Mouse (Mus musculus): ENCODE measurements around the gene Slc25a28. TPM values are rescaled to one million over a fixed set of nuclear protein-coding genes. Genes with fewer than 3 reads are reported as not detected.

Slc25a28 gene
- polyA plus RNA-seq (2015; fragmentation: Nextera tagmentation; extraction: Ambion mirVana) = 14.0 and 15.1 TPM in 2 replicates

DNA sequence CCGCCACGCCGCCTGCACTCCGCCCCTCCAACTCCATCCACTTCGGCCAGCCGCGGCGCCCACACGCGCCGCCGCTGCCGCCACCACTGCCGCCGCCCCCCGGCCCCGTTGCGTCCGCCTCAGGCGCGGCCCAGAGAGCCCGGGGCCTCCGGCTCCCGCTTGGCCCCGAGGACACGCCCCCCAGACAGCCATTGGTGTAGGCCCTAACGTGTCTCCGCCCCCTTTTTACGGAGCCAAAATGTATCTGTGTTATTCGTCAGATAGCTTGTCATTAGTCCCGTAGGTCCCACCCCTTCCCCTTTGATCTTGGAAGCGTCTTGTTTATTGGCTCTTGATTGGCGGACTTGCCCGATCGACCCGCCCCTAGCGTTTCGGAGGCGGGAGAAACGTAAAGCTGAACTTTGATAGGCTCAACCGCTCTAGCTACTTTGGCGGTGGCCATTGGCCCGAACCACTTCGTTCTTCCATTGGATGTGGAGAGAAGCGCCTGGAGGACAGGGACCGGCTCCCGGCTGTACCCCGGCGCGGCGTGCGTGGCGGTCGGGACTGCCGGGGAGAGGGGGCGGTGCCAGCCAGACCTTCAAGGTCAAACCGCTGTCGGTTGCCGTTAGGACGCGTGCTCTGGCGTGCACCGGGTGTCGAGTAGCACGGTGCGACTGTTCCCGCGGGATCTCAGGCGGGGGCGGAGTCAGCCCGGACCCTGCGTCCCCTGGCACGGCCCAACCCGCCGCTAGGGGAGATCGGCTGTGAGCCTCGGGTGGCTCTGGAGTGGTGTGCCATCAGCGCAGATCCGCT lies at the start of gene Slc25a28:
Gene Slc25a28 (minus strand): TSS at position 152 of the 795 bp plus-strand sequence.
- WGBS = under 1% methylated on average over 69 of the region's 79 CpGs
- Histone ChIP-seq H3K4me2 (peak within 1 kb of the TSS; percentile 85), H3K27me3 (0 out of 2 replicates have a peak, but pooled peaks cover 3% of the 10 kb centered on the region), H3K27ac (peak within 1 kb of the TSS; percentile 96), H3K4me1 (replicated peaks) (peaks cover 29% of the 10 kb centered on the region), H3K36me3 (no peaks in the 10 kb centered on the region), H3K9me3 (no peaks in the 10 kb centered on the region), H3K9ac (peak within 1 kb of the TSS; percentile 93), H3K4me3 (peak within 1 kb of the TSS; percentile 94)
- ATAC-seq (ENCODE audit: low FRiP score) = peak; percentile 98

- H3K9ac ChIP-seq = no peak overlapping the region
- no peak overlapping the region for H3K4me3 ChIP-seq
- H3K27ac ChIP-seq = no peak overlapping the region
- H3K27me3 ChIP-seq = no peaks in the 10 kb centered on the region
- H3K9me3 ChIP-seq = no peaks in the 10 kb centered on the region
- no peak for ATAC-seq (ENCODE audit: low FRiP score)
- H3K36me3 ChIP-seq = peaks cover 88% of the 10 kb centered on the region
- WGBS = 94% methylated on average over 20 of the region's 20 CpGs
- no peaks in the 10 kb centered on the region for H3K4me1 ChIP-seq (replicated peaks)
- no peak overlapping the region for H3K4me2 ChIP-seq
Observed at GRCm38 (mm10) chr19:43724194-43724593, 49.5 kb upstream of the Slc25a28 start.

GRCm38 (mm10) chr19:43723501-43723900 lies 48.8 kb upstream of the Slc25a28 start:
- no peak for ATAC-seq (ENCODE audit: low FRiP score)
- no peak overlapping the region for H3K27ac ChIP-seq
- H3K4me3 ChIP-seq = no peak overlapping the region
- no peaks in the 10 kb centered on the region for H3K9me3 ChIP-seq
- H3K4me2 ChIP-seq = no peak overlapping the region
- H3K4me1 ChIP-seq (replicated peaks) = no peaks in the 10 kb centered on the region
- 81% methylated on average over 9 of the region's 10 CpGs for WGBS
- H3K27me3 ChIP-seq = no peaks in the 10 kb centered on the region
- peaks cover 89% of the 10 kb centered on the region for H3K36me3 ChIP-seq
- no peak overlapping the region for H3K9ac ChIP-seq

DNA sequence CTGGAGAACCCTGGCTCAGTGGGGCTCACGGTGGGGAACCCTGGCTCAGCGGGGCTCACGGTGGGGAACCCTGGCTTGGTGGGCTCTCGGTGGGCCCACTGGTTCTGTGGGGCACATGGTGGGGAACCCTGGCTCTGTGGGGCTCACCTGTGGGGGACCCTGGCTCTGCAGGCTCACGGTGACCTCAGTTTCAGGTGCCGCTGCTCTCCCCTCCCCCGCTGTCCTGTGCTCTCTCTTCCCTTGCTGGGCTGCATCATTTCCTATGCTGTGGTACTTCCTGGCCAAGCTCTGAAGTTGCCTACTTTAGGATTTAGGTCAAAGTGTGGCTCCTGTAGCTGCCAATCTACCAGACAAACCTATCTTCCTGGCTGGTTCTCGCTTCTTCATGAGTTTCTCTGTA lies 48.2 kb upstream of the Slc25a28 start:
- Histone ChIP-seq H3K27me3 (no peaks in the 10 kb centered on the region), H3K4me2 (no peak overlapping the region), H3K9me3 (no peaks in the 10 kb centered on the region), H3K27ac (no peak overlapping the region), H3K9ac (no peak overlapping the region), H3K4me3 (no peak overlapping the region), H3K36me3 (peaks cover 89% of the 10 kb centered on the region), H3K4me1 (replicated peaks) (no peaks in the 10 kb centered on the region)
- ATAC-seq (ENCODE audit: low FRiP score) = no peak
- WGBS = 82% methylated on average over 8 of the region's 8 CpGs

- no peak overlapping the region for H3K4me2 ChIP-seq
- no peak overlapping the region for H3K9ac ChIP-seq
- no peak for ATAC-seq (ENCODE audit: low FRiP score)
- H3K9me3 ChIP-seq = no peaks in the 10 kb centered on the region
- H3K4me3 ChIP-seq = no peak overlapping the region
- WGBS = 97% methylated on average over 11 of the region's 11 CpGs
- peaks cover 82% of the 10 kb centered on the region for H3K36me3 ChIP-seq
- no peaks in the 10 kb centered on the region for H3K27me3 ChIP-seq
- no peaks in the 10 kb centered on the region for H3K4me1 ChIP-seq (replicated peaks)
- no peak overlapping the region for H3K27ac ChIP-seq
Observed at GRCm38 (mm10) chr19:43720061-43720460, 45.4 kb upstream of the Slc25a28 start.

GRCm38 (mm10) chr19:43711971-43712370 lies 37.3 kb upstream of the Slc25a28 start:
- Histone ChIP-seq H3K27me3 (no peaks in the 10 kb centered on the region), H3K4me3 (no peak overlapping the region), H3K4me1 (replicated peaks) (peaks cover 6% of the 10 kb centered on the region), H3K27ac (no peak overlapping the region), H3K36me3 (peaks cover 51% of the 10 kb centered on the region), H3K9me3 (no peaks in the 10 kb centered on the region), H3K9ac (no peak overlapping the region), H3K4me2 (no peak overlapping the region)
- WGBS = 83% methylated on average over 5 of the region's 5 CpGs
- no peak for ATAC-seq (ENCODE audit: low FRiP score)

DNA sequence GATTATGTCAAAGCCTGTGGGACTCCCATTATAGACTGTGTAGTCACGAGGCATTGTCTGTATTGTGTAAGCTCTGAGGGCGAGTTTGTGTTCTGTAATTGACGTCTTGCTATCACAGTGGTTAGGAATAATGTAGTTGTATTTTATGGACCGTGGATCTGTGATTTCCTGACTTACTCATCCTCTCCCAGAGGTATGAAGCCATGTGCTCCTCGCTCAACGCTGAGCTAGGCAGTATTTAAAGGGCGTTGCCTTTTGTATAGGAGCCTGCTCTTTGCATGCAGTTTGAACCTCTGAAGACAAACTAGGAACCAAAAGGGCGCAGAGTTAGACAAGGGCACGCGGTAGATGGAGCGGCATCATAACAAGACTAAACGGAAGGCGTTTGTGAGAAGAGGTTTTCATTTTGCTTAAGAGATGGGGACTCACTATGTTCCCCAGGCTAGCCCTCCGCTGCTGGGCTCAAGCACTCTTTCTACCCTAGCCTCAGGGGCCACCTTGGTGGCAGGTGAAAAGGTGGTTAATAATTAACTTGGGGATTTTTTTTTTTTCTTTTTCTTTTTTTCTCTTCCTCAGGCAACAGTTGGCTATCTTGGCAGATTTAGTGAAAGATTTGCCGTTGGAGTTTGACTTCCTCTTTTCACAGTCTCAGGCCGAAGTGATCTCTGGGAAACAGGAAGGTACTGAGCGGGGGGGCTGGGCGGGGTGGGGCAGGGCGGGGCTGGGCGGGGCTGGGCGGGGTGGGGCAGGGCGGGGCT lies 36.7 kb upstream of the Slc25a28 start:
- Histone ChIP-seq H3K36me3 (peaks cover 52% of the 10 kb centered on the region), H3K27me3 (no peaks in the 10 kb centered on the region), H3K27ac (no peak overlapping the region), H3K4me2 (no peak overlapping the region), H3K4me3 (no peak overlapping the region), H3K9me3 (no peaks in the 10 kb centered on the region), H3K4me1 (replicated peaks) (peaks cover 6% of the 10 kb centered on the region), H3K9ac (no peak overlapping the region)
- 59% methylated on average over 22 of the region's 22 CpGs for WGBS
- no peak for ATAC-seq (ENCODE audit: low FRiP score)

DNA sequence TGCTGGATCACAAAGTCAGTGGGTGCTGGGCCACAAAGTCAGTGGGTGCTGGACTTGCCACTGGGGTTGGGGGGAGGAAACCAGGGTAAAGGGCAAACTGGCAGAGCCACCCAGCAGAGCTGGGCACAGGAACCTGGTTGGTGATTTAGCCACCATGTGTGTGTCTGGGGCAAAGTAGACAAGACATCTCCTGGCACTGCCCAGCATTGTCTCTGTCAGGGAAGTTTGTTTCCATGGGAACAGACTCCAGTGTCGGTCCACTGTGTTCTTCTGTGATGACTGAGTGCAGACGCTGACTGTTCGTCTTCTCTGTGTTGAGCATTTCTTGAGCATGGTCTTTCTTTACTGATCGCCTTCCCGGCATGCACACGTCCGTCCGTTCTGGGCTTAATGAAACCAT lies 34.6 kb upstream of the Slc25a28 start:
- ATAC-seq (ENCODE audit: low FRiP score) = no peak
- Histone ChIP-seq H3K4me1 (replicated peaks) (peaks cover 6% of the 10 kb centered on the region), H3K36me3 (peaks cover 59% of the 10 kb centered on the region), H3K4me2 (no peak overlapping the region), H3K9ac (no peak overlapping the region), H3K27me3 (no peaks in the 10 kb centered on the region), H3K9me3 (no peaks in the 10 kb centered on the region), H3K4me3 (no peak overlapping the region), H3K27ac (no peak overlapping the region)
- 56% methylated on average over 8 of the region's 8 CpGs for WGBS

GRCm38 (mm10) chr19:43708206-43708605 lies 33.5 kb upstream of the Slc25a28 start:
- peaks cover 6% of the 10 kb centered on the region for H3K4me1 ChIP-seq (replicated peaks)
- no peaks in the 10 kb centered on the region for H3K27me3 ChIP-seq
- no peak overlapping the region for H3K4me2 ChIP-seq
- no peaks in the 10 kb centered on the region for H3K9me3 ChIP-seq
- peaks cover 60% of the 10 kb centered on the region for H3K36me3 ChIP-seq
- 93% methylated on average over 7 of the region's 7 CpGs for WGBS
- no peak for ATAC-seq (ENCODE audit: low FRiP score)
- H3K9ac ChIP-seq = no peak overlapping the region
- H3K27ac ChIP-seq = no peak overlapping the region
- H3K4me3 ChIP-seq = no peak overlapping the region

DNA sequence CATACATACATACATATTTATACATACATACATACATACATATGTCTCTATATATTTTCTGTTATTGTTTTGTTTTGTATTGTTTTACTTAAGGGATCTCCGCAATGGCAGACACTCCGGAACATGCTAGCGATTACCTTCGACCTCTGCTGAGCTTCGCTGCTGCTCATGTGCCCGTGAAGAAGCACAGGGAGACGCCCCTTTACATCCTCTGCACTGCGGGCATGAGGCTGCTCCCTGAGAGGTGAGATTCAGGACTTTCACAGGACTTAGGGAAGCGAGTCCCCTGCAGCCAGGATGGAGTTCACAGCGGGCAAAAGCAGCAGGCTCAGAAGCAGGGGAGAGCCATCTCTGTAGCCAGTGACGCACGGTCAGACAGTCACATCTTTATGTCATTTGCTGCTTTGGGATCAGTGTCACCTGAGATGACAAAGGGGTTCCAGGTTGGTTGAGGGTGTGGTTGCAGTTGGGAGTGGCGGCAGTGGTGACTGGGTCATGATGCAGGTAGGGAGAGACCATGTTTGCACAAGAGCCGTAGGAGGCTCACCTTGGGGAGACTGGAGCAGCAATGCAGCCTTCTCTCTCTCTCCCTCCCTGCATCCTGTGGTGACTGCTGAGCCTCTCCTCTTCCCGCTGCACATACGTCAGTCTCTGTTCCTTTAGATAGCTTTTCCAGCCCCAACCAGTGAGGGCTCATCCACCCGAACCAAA lies 30.3 kb upstream of the Slc25a28 start:
- H3K9ac ChIP-seq = no peak overlapping the region
- H3K27ac ChIP-seq = no peak overlapping the region
- peaks cover 6% of the 10 kb centered on the region for H3K4me1 ChIP-seq (replicated peaks)
- H3K36me3 ChIP-seq = peaks cover 76% of the 10 kb centered on the region
- H3K9me3 ChIP-seq = no peaks in the 10 kb centered on the region
- H3K4me3 ChIP-seq = no peak overlapping the region
- ATAC-seq (ENCODE audit: low FRiP score) = no peak
- WGBS = 90% methylated on average over 17 of the region's 17 CpGs
- no peaks in the 10 kb centered on the region for H3K27me3 ChIP-seq
- no peak overlapping the region for H3K4me2 ChIP-seq

DNA sequence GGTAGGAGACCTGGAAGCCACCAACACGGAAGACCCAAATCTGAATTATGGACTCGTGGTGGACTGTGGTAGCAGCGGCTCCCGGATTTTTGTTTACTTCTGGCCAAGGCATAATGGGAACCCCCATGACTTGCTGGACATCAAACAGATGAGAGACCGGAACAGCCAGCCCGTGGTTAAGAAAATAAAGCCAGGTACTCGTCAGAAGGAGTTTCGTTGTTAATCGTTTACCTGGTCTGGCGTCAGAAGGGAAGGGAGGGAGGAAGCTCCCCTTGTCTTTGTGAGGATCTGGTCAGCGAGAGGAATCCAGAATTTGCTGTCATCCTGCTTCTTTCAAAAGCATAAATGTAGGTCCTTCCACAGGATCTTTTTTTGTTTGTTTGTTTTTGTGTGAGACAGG lies 29.5 kb upstream of the Slc25a28 start:
- no peaks in the 10 kb centered on the region for H3K27me3 ChIP-seq
- peaks cover 82% of the 10 kb centered on the region for H3K36me3 ChIP-seq
- no peak overlapping the region for H3K9ac ChIP-seq
- H3K27ac ChIP-seq = no peak overlapping the region
- no peak overlapping the region for H3K4me3 ChIP-seq
- WGBS = 93% methylated on average over 11 of the region's 11 CpGs
- peaks cover 2% of the 10 kb centered on the region for H3K4me1 ChIP-seq (replicated peaks)
- no peaks in the 10 kb centered on the region for H3K9me3 ChIP-seq
- ATAC-seq (ENCODE audit: low FRiP score) = no peak
- no peak overlapping the region for H3K4me2 ChIP-seq

DNA sequence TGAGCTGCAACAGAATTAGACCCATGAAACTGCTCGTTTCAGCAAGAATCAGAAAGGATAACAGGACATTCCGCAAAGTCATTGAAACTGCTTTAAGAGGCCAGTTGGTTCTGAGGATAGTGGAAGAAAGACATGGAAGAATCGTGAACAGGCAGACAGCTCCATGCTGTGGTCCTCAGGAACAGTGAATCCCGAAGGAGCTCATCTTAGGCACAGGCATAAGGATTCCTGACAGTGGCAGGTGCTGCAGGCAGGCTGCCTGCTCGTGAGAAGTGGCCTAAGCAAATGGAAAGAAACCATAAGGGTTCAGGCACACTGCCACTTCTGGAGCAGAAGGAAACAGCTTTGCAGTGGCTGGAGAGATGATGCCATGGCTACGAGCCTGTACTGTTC lies 25.1 kb upstream of the Slc25a28 start:
- peaks cover 44% of the 10 kb centered on the region for H3K36me3 ChIP-seq
- no peak overlapping the region for H3K9ac ChIP-seq
- peaks cover 3% of the 10 kb centered on the region for H3K4me1 ChIP-seq (replicated peaks)
- ATAC-seq (ENCODE audit: low FRiP score) = no peak
- no peaks in the 10 kb centered on the region for H3K27me3 ChIP-seq
- no peak overlapping the region for H3K27ac ChIP-seq
- no peak overlapping the region for H3K4me2 ChIP-seq
- WGBS = 88% methylated on average over 6 of the region's 6 CpGs
- H3K4me3 ChIP-seq = no peak overlapping the region
- H3K9me3 ChIP-seq = no peaks in the 10 kb centered on the region
